Mouse (Mus musculus) MN1 (cell line): ENCODE measurements at regions not wholly inside any gene's neighbourhood (a gene's known extent, or its start where the extent isn't known, plus 50 kb on each side); places are given as distances from the start of the nearest gene placed in this dataset.

Experiments used
- DNase-seq: peaks from one replicate; pipeline ENCODE4 v3.0.0-alpha.2; 2016; ENCODE audit warnings: low spot score

DNA sequence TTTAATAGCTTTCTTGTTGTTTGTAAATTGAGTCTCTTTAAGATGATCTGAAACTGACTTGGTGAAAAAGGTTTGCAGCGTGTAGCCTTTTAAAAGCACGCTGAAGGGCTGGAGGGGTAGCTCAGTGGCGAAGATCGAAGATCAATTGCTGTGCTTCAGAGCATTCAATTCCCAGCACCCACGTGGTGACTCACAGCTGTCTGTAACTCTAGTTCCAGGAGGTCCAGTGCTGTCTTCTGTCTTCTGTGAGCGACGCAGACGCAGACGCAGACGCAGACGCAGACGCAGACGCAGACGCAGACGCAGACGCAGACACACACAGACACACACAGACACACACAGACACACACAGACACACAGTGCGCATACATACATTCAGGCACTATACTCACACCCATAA, 99.1 kb upstream of the Map4k3 start:
- no peak for DNase-seq

- DNase-seq, result no peak
Observed at GRCm38 (mm10) chr17:80825971-80826730, 97.9 kb upstream of the Map4k3 start.

GRCm38 (mm10) chr17:80825518-80825901, 97.2 kb upstream of the Map4k3 start:
- no peak for DNase-seq

DNA sequence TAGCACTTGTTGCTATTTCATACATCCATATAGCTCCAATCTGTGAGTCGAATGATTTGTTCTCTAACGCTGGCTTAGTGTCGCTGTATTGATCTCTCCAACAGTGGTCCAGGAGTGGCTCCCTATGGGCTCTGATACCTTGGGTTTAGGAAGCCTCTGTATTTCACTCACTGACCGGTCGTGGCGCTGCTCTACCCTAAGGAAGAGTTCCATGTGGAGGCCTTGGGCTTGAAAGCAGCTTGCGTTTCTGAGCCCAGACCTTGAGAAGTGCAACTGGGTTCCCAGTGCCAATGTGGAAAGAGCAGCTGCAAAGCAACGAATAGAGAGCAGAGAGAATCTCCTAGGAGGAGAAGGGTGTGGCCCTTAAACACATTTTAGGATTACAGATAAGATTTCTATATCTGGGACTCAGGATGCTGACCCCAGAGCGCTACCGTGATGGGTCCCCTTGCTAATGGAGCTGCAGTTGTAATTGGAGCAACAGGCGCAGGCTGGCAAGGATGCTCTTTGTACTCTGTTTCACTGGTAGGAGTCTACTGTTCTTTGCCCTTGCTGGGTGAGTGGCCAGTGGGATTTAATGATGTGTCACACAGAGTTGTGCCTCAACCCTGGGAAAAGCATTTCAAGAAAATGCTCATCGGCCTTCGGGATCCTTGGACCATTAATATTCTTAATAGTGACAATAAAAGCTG, 96.7 kb upstream of the Map4k3 start:
- no peak for DNase-seq

GRCm38 (mm10) chr17:80824261-80824660, 96.0 kb upstream of the Map4k3 start:
- no peak for DNase-seq

- no peak for DNase-seq
Observed at GRCm38 (mm10) chr17:80820888-80821287, 92.6 kb upstream of the Map4k3 start.

GRCm38 (mm10) chr17:80818477-80819028, 90.3 kb upstream of the Map4k3 start:
- no peak for DNase-seq

- no peak for DNase-seq
Observed at GRCm38 (mm10) chr17:80815747-80816146, 87.5 kb upstream of the Map4k3 start.

DNA sequence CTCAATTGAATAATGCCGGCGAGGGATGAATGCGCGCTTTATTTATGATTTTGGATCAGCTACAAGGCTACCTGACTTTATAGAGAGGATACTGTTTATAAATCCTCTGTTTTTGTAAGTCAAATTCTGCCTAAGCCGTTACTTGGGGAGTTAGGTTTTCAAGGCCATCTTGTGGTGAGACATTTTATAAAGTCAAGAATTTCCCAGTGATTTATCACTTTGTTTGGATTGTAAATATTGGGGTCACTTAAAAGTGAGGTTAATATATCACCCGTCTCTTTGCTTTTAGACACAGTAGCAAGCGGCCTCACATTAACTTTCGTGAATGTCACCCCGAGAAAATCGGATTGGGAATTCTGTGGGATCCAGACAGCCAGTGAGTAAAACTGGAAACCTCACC, 84.9 kb upstream of the Map4k3 start:
- no peak for DNase-seq

GRCm38 (mm10) chr17:80809275-80809674, 81.0 kb upstream of the Map4k3 start:
- DNase-seq, result no peak

DNA sequence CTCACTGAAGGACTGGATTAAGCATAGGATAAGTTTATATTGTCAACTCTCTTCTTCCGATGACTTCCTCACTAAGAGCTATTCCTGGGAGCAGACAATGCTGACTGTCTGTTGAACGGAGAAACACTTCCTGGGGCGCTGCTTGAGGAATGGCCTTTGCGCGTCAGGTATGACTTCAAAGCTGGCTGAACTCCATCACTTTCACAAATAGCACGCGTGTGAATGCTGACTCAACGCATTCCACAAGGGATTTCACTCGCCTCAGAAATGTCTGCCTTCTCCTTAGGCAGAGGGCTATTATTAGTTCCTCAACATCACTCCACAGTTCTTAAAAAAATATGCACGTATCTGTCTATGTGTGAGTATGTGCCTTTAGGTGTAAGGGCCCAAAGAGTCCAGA, 79.8 kb upstream of the Map4k3 start:
- DNase-seq, result no peak

DNA sequence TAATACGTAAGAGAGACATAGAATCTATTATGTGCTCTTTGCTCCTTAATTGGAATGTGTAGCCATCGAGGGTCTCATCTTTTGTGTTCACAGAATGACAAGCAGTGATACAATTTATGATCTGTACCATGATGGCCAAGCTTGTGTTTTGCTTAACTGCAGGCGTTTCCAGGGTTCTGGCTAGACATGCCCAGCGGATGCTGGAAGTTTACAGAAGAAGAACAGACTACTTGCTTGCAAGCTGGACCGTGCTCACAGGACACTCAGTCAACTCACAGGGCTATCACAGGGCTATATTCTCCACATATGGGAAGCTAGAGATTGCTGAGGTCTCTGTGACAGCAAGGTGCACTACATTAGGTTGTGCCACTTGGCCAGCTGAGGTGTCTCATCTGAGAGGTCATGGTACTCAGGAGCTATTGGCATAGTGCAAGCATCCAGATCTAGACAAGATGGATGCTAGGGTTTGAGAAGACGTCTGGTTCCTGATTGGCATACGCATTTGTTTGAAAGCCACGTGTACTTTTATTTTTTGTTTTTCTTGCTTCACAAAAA, 75.2 kb upstream of the Map4k3 start:
- no peak for DNase-seq

GRCm38 (mm10) chr17:80802622-80803021, 74.3 kb upstream of the Map4k3 start:
- peak; percentile 52 for DNase-seq

DNA sequence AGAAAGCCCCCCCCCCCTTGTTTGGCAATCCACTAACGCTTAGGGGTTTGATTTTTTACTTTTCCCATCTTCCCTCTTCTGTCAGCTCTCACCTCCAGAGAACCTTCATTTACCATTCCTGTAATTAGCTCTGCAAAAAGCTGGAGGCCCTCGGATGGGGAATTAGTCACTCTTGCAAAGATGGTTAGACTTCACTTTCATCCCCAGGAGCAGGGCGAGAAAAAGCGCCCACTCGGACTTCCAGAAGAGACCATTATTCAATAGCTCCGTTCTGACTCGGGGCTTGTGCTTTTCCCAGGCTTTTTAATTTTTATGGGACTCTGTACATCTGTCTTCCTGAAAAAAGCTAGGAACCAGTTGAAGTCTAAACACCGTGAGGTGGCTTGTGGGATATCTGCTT, 73.7 kb upstream of the Map4k3 start:
- no peak for DNase-seq

DNA sequence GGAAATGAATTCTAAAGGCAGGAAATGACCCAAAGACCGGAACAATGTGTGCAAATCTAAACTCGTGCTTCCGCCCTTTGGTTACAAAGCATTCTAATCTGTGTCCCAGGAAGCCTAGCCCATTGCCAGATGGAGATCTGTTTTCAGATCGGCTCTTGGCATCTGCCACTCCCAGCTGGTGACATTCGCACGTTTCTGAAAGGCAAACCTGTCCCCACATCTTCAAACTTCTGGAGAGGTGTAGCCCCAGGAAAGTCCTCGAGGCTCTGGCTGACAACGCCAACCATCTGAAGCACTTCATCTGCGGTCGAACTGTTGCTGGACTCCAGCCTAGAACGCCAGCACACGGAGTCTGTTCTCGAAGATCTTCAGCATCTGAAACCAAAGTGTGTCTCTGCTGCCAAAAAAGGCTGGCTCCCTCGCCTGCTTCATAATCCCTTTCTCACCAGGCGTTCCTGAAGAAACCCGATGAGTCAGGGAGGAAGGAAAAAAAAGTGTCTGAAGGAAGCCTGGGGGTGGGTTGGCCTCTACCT, 73.2 kb upstream of the Map4k3 start:
- DNase-seq, result peak; percentile 81

DNA sequence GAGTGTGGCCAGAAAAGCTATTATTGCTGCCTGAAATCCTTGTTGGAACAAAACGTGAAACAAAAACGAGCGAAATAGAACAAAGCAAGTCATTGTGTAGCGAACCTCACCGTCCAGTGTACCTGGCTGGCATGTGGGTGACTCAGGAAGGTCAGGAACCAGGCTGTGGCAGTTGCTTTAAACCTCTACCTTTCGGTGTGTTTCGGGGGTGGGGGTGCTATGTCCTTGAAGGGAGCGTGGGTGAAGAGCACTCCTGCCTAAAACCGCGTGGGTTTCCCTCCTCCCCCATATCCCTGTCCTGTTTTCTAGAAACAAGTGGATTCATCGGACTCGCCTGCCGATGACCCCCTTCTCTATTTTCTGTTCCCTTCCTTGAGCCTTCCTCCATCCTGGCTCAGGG, 72.6 kb upstream of the Map4k3 start:
- no peak for DNase-seq

GRCm38 (mm10) chr17:80800454-80800853, 72.2 kb upstream of the Map4k3 start:
- no peak for DNase-seq

DNA sequence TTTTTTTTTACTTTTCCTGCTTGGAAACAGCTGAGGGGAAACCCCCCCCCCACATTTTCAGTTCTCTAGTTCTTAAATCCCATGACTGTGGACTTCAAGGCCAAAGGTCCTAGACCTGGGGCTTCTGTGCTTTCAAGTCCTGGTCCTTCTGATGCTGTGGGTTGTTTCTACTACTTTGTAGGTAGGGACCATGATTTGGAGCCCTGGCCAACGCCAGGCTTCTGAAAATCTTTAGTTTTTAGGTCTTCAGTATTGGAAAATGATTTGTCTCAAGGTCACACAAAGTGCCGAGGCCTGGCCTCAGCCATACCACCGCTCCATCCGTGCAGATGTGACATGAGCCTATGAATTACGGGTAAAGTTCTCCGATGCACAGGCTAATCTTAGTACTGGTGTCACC, 70.8 kb upstream of the Map4k3 start:
- no peak for DNase-seq

GRCm38 (mm10) chr17:80798281-80798980, 70.1 kb upstream of the Map4k3 start:
- DNase-seq, result no peak

DNA sequence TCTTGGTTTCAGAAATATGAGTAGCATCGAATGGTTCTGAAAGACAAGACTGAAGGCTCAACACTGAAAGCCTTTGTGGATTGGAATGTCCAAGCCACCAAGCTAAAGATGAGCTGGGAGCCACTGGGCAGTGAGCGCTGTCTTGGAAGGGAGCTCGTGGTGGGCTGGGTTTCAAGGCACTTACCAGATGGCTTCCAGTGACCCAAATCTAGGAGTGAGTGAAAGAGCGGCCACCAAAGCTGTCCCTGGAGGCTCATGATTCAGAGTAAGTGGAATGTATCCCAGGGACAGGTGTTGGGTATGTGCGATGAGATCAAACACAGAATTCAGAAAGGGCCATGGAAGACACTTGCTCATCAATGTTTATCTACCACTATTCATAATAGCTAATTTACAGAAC, 68.5 kb upstream of the Map4k3 start:
- no peak for DNase-seq

DNA sequence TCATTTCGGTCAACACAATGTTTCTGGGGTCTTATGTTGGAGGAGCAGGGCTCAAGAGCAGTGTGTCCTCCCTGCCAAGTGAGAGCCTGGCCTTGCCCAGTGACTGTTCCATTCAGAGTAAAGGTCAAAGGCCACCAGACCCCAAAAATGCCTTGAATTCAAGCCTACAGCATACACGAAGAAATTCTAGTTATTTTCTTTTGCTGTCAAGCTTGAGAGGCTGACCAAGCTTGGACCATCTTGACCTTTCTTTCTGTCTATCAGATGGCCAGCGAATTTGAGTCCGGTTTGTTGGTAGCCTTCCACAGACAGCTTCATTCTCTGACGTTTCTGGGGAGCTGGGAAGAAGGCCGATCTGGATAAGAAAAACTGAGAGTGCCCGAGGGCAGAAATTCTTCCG, 68.1 kb upstream of the Map4k3 start:
- DNase-seq, result no peak

- peak; percentile 34 for DNase-seq
Observed at GRCm38 (mm10) chr17:80795453-80796105, 67.3 kb upstream of the Map4k3 start.
